Comparison of ENCODE assay signal across 13 mouse cellular contexts in genomic region chr10:52787075-52787474, GRCm38 (mm10).
DNase-seq lines count a peak whose midpoint lies in the region; ATAC-seq lines count a peak whose summit lies in the region.
"Had no signal": no experiment of that assay in that cellular context is flagged by ENCODE, and none has a peak within 500 bp of the region (broad histone marks: within the 10 kb centered on the region; RNA-seq: fewer than 3 reads in every experiment).

No protein-coding gene starts in this region.

- peak; percentile 73 for DNase-seq in right cerebral cortex, adult 18-20 months
- no peak for DNase-seq in right cerebral cortex, postnatal 4 days
- peak; percentile 63 to 88 for DNase-seq in layer of hippocampus, adult 18-20 months (ENCODE audit: low spot score in 2 of 2)
- peak; percentile 15 to 62 for DNase-seq in left cerebral cortex, postnatal 10 days (ENCODE audit: extremely low spot score in 1 of 2, low spot score in 2 of 2)
- no peak for DNase-seq in heart, postnatal 14 days
- DNase-seq in lung, postnatal 25 days (ENCODE audit: low spot score), result no peak
- DNase-seq: cerebellum, adult 9-11 months; heart, adult 11 months; kidney, postnatal 14 days; lung, adult 2 months; thymus, postnatal 25 days had no signal

- intact Hi-C loops in left cerebral cortex, postnatal 10 days (cut with DNase I), result no loop called here
- intact Hi-C loops in heart, postnatal 14 days (cut with DNase I), result no loop called here

- no peak for ATAC-seq in granulocyte monocyte progenitor cell, adult 5-6 weeks (replicated peaks; ENCODE audit: poor library complexity, severe bottlenecking)
- ATAC-seq: intestine, postnatal 0 days had no signal

Comparison
In these comparisons a context has a peak if more than half of its experiments do, and no peak if none do; other contexts are left out.
1. DNase-seq: peak in right cerebral cortex, adult 18-20 months (single experiment), layer of hippocampus, adult 18-20 months (2 of 2) and left cerebral cortex, postnatal 10 days (2 of 2); none in right cerebral cortex, postnatal 4 days (single experiment), heart, postnatal 14 days (0 of 2) and lung, postnatal 25 days (single experiment).